Mouse (Mus musculus) lung, postnatal 25 days (tissue): ENCODE measurements around the gene Tspan15.

Experiments used
- DNase-seq: peaks from one replicate; pipeline ENCODE4 v3.0.0; 2022; ENCODE audit warnings: low spot score

Gene Tspan15

DNA sequence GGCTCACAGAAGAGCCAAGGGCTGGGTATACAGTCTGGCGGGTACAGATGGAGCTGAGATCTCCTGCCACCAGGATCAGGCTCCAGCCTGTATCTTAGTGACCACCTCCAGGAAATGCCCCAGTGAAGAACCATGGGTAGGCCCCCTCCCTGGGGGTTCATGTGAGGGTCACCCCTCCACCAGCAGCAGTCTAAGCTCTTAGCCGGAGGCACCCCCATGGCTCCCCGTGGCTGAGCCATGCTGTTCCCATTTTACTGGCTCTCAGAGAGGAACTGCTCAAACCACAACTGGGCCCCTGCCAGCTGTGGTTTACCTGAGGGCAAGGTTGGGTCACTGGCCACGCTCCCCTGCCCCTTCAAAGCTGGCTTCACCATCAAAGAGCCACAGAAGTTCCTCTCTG, 41.1 kb downstream of the Tspan15 start:
- DNase-seq: peak; percentile 73

DNA sequence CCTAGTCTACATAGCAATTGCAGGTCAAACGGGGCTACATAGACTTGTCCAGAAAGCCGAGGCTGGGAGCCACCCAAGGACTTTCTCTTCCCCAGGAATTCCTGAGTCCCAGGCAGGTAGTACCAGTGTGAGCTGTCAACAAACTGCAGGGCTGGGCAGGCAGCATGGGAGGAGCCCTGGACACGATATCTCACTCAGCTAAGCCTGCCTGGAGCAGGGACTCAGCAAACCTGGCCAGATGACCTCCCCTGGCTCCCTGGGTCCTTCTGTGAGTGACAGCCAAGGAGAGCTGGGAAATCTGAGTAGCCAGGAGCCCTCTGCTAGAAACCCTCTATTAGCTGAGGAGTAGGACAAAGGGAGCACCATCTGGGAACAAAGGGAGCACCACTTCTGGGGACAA, 41.7 kb downstream of the Tspan15 start:
- peak; percentile 36 for DNase-seq

DNA sequence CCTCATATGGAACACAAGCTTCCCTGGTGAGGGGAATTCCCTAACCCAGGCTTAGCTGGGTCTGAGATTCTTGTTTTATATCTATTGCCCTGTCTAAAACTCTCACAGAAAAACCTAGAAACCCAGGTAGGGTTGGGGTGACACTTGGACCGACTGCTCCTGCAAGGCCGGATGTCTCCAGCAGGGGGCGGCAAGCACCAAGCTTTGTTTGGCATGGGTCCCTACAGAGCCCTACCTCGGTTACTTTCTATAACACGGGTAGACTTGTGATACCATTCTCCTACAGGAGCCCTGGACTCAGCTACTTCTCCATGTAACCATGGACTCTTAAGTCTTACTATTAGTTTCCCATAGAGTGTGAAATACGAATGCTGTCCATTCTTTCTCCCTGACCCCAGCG, 44.2 kb downstream of the Tspan15 start:
- DNase-seq: peak; percentile 81

DNA sequence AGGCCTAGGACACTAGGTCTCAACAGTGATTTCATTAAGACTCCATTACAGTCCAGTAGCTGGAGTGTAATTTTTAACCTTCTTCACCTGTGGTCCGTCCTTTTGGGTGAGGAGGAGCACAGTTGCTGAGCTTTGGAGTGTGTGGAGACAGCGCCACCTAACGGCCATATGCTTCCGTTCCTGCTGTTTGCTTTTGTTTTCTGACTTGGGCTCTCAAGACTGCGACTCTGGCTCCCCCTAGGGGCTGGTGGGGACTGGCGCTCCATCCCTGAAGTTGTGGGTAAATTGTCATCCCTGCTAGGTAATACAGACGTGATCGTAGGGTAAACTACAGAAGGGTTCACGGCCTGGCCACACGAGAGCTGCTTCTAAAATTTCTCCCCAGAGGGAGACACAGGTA, 48.0 kb downstream of the Tspan15 start:
- peak; percentile 93 for DNase-seq

DNA sequence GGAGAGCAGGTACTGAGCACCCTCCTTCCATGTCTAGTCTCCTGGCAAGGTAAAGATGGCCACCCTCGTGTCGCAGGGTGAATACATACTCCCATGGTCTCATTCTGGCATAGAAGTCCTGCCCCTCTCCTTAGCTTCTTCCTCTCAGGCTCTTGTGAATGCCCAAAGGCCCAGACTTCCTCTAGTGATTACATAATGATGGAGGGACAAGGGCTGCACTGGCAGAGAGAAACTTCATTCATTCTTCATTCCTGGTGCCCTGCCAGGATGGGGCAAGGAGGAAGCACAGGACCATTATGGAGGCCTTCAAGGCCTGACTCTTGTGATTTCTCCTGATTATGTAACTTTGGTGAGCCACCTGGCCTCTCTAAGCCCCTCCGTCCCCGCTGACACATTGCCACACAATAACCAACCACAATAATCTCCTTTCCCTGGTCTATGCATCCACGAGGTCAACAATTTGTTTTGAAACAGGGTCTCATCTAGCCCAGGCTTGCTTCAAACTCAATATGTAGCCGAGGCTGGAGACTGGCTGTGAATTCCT, 48.5 kb downstream of the Tspan15 start:
- no peak for DNase-seq

DNA sequence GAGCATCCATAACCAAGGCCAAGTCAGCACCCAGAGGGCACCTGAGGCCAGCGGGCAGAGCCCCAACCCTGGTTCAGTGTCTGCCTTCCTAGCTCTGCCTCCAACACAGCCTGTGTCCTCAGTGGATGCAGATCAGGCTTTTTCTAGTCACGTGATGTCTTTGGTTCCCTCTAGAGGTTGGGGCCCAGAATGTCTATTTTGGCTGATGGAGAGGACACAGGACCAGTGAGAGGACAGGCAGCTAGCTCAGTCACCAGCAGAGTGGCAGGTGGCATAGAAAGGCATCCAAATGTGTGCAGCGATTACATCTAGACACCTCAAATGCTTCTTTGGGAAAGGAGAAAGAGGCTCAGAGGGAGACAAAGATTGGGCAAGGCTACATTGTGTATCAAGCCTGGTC, 49.4 kb downstream of the Tspan15 start:
- no peak for DNase-seq

DNA sequence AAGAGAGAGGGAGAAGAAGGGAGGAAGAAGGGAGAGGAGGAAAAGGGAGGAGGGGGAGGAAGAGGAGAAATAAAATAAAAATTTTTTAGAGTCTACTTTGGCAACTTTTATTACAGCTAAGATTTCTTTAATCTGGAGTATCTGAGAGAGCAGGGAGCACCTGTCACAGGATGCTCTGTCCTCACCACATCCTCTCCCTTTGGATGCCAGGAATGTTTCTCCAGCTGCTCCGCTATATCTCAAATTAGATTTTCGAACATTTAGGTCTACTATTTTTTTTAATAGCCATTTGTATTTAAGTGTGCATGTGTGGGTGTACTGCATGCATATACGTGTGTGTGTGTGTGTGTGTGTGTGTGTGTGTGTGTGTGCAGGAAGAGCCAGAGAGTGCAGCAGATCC, 51.1 kb downstream of the Tspan15 start:
- no peak for DNase-seq

DNA sequence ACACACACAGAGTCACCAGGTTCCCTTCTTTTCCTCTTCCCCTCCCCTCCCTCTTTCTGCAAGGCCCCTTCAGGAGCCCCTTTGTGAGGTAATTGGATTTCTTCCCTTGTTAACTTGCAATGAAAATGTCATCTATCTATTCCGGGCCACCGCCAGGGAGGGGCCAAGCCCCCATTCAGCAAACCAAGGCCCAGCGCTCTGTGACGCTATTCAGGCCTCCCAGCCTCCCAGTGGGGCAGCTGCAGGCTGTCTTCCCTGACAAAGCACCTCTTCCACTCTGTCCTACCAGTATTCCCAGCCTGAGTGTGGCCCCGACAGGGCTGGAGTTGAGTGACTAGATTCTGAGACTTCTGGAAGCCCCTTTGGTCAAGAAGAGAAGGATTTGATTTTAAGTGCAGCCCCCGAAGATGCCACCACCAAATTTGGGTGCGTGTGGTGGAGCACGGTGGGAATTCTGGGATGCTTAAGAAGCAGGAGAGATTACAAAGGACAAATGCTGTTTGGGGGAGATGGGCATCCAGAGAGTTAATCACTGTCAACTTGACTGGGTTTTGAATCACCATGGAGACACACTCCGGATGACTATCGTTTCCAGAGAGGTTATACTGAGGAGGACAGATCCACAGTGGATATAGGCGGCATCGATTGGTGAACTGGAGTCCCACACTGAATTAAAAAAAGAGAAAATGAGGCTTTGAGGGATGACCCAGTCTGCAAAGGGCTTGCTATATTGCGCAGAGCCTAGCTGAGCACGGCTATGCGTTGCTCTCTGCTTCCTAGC, 56.3 kb downstream of the Tspan15 start:
- DNase-seq: no peak

DNA sequence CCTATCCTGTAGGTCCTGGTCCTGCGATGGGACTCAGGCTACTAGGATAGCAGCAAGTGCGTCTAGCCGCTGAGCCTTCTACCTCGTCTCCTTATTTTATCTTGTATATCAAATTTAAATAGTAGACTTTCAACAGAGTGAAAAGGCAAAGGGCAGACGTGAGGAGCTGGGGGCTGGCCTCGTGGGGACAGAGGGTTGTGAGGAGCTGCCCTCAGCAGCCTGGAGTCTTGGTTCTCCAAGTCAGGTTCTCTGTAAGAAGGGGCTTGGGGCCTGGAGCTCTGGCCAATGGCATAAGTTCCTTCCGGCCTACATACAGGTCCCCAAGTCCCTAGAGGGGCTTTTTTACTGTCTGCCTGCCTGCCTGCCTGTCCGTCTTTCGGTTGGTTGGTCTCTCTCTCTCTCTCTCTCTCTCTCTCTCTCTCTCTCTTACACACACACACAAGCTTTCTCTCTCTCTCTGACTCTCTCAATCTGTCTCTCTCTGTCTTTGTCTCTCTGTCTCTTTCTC, 57.1 kb downstream of the Tspan15 start:
- no peak for DNase-seq

DNA sequence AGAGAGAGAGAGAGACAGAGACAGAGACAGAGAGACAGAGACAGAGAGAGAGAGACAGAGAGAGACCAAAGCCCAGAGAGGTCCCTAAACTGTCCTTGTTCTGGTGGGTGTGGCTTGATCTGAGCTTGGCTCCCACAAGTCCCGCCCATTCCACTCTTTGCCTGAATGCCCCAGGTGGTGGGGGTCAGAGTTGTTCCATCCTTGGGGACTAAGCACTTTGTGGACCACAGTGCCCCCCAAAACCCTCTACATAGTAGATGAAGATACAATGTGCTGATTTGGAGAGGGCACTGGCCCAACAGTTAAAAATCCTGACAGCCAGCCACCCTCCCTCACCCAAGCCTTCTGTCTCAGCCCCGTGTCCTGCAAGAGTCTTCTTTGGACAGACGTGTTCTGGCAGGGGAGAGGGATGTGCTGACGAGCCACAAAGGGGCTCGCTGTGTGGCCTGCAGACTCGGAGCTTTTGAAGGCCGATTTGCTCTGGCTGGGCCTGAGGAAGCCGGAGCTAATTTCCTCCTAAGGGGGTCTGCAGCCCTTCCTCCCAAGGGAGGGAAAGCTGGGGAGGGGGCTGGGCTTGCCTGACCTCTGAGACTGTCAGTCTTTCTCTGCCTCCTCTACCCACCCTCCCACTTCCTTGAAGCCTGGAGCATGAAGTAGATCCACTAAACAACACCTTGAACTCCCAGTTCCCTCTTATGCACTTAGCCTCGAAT, 58.1 kb downstream of the Tspan15 start:
- no peak for DNase-seq

DNA sequence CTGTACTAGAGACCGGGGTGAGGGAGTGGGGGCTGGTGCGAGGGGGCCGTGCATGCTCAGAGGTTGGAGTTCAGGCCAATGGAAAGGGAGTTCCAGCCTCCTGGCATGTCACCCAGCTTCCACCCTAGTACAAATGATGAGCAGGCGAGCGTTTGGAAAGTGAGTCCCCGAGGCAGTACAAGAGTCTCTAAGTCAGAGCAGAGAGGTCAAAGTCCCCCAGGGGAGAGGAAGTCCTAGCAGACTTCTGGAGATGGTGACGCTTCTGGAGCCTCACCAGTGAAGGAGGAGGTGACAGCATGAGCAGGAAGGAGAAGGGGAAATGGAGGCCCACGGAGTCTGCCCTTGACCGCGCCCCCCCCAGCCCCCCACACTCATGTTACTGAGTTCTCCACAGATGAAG, 68.6 kb downstream of the Tspan15 start:
- DNase-seq: no peak

DNA sequence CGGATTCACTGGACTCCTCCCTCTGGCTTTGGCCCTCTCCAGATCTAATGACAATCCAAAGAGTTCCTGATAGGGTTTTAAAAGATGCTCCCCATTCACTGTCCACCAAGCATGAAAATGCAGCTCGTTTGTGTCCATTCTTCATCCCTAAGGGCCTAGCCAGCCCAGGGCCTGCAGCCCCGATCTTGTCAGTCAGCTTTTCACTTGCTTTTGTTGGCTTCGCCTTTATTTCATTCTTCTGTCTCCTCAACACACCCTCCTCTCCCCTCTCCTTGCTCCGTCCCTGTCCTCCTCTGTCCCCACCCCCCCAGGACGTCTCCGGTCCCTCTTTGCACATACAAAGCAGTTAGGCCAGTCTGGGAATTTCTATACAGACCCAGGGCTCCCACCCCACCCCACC, 81.1 kb downstream of the Tspan15 start:
- no peak for DNase-seq

DNA sequence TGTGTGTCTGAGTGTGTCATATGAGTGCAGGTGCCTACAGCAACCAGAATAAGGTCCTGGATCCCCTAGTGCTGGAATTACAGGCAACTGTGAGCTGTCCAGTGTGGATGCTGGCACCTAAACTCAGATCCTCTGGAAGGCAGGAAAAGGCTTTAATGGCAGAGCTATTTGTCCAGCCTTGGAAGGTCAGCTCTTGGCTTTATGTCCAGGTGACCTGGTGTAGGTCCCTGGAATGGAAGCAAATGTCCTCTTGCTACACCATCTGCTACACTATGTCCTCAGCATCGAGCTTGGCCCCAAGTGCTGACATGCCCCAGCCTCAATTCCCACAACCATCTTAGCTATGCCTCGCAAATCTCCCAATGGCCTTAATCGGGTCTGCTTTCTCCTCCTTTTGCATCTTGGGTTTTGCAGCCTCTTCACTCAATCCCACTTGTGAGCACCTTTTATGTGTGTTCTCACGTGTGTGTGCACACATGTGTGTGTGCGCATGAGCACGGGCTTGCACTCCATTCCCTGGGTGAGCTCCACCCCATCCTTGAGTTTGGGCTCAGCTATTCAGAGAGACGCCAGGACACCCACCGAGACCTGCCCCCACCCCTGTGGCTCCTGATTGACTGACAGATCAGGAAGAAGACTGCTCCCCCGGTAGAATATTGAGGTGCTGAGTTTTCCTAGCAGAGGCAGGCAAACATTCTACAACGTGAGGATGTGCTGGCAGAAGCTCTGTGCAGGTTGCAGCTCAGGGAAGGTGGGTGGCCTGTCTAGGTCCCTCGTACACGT, 83.4 kb downstream of the Tspan15 start:
- no peak for DNase-seq

DNA sequence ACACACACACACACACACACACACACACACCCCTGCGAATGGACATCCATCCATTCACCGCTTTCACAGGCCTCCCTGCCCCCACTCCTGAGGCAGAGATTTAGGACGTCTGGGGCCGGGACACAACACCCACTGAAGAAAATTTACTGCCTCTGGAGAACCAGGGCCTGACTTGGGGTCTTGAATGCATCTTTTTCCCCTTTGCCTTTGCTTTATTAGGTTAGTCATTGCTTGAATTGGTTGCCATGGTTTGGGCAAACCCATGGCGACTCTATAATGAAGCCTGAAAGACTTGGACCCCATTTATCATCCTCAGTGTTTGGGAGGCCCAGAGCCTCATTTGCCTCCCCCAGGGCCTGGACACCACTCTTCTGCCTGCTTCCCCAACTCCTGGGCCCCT, 85.1 kb downstream of the Tspan15 start:
- no peak for DNase-seq

DNA sequence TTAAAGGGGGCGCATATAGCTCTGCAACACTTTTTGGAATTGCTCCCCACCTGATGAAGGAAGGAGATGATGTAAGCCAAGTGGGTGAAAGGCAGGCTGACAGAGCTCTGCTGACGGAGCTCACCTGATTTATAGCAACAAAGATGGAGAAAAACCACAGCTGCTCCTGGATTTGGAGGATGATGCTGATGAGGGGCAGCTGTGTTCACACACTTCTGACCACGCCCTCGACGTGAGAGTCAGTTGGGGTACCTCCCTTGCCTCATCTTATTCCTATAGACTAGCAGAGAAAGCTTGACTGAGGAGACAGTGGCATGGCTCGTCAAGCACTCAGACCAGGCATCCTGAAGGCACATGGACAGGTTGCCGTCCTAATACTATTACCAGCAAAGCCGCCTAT, 87.2 kb downstream of the Tspan15 start, which contains the start of gene Fam241b:
TSS of gene Fam241b (minus strand) at position 101 of the 400 bp plus-strand sequence.
- no peak for DNase-seq

DNA sequence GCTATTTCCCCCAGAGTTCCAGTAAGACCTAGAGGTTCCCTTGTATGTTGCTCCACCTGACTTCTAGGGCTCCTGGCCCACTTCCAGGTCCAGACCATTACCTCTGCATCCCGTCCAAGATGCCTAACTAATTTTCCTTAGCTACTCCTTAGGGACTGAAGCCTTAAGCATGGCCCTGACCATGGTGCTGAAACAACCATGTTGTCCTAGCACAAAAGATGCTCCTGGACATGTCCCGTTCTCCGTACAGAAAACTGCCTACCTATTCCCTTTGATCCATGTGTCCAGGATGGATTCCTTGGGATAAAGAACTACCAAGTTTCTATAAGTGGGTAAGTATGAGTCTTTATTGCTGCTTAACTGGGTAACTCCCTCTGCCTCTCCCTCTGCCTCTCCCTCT, 93.0 kb downstream of the Tspan15 start:
- DNase-seq: no peak

DNA sequence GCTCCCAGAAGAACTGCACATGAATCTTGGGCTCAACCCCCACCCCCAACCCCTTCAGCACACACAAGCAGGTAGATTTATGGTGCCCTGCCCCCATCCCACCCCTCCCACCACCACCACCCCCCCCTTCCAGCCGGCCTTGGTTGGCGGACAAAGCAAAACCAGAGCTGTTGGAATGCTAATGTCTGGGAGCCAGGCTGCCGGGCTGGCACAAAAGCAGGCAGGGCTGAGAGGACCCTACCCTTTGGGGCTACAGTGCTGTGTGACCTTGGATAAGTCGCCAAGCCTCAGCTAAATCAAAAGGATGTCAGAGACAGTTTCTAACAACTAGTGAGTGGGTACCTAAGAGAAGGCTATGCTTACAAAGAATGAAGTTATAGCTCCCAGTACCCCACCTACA, 93.9 kb downstream of the Tspan15 start:
- no peak for DNase-seq

DNA sequence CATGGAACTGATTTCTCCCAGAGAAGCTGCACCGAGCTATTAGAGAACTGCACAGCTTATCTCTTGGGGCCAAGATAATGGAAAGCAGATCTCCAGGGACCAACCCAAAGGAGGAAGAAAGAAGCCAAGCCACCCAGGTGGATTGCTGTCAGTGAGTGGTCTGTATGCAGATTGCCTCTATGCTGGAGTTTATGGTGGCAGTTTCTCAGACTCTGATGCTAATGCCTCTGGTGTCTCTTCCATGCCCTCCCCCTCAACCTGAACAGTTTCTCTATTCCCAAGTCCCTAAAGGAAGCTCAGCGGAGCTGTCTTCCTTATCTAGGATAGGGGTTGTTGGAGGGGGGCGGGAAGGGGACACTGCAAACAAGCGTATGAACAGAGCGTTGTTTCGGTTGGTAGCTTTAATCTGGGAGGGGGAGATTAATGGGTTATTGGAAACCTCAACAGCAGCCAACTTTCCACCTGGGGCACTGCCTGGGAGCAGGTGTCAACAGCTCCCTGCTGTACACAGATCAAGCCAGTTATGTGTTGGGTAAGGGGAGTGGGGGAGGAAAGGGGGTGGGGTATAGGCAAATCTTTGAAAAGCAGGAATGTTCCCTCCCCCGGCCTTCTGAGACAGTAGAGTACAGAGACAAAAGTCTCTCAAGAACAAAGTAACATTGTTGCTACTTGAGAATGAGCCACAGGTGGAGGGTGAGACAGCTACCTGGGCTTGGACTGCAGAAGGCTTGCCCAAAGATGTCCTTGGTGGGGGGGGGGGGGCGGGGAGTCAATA, 95.2 kb downstream of the Tspan15 start:
- DNase-seq: no peak
